Mouse (Mus musculus) frontal cortex, postnatal 25 days (tissue): ENCODE results near the gene Phf2.

Source experiments
- DNase-seq, 2 experiments: peaks; one replicate each; pipeline ENCODE4 v3.0.0; 2022; ENCODE audit warnings: low spot score in 2 of 2

The Phf2 gene

GRCm38 (mm10) chr13:48870771-48871731 lies at the start of gene Phf2:
TSS of gene Phf2 (minus strand) at chr13:48871119.
- DNase-seq: no peak

- DNase-seq: no peak
Measured at GRCm38 (mm10) chr13:48919756-48920415, 49.0 kb upstream of the Phf2 start.

- no peak for DNase-seq
Measured at GRCm38 (mm10) chr13:48917113-48917599, 46.2 kb upstream of the Phf2 start.

- DNase-seq: no peak
Measured at GRCm38 (mm10) chr13:48913680-48914079, 42.8 kb upstream of the Phf2 start.

- no peak for DNase-seq
Measured at GRCm38 (mm10) chr13:48913141-48913540, 42.2 kb upstream of the Phf2 start.

GRCm38 (mm10) chr13:48911426-48911825 lies 40.5 kb upstream of the Phf2 start:
- no peak for DNase-seq

GRCm38 (mm10) chr13:48905458-48905857 lies 34.5 kb upstream of the Phf2 start:
- no peak for DNase-seq

- DNase-seq: no peak
Measured at GRCm38 (mm10) chr13:48895376-48895775, 24.5 kb upstream of the Phf2 start.

- no peak for DNase-seq
Measured at GRCm38 (mm10) chr13:48890260-48890960, 19.5 kb upstream of the Phf2 start.

GRCm38 (mm10) chr13:48878534-48878933 lies 7.6 kb upstream of the Phf2 start:
- DNase-seq: peak; percentile 96 to 97

GRCm38 (mm10) chr13:48877805-48878204 lies 6.9 kb upstream of the Phf2 start:
- no peak for DNase-seq

GRCm38 (mm10) chr13:48872726-48873125 lies 1.8 kb upstream of the Phf2 start:
- DNase-seq: no peak

- no peak for DNase-seq
Measured at GRCm38 (mm10) chr13:48871887-48872606, 1.1 kb upstream of the Phf2 start.

GRCm38 (mm10) chr13:48869950-48870770 lies 759 bp downstream of the Phf2 start:
- DNase-seq: no peak

- no peak for DNase-seq
Measured at GRCm38 (mm10) chr13:48869600-48869949, 1.3 kb downstream of the Phf2 start.

GRCm38 (mm10) chr13:48869088-48869487 lies 1.8 kb downstream of the Phf2 start:
- no peak for DNase-seq

- no peak for DNase-seq
Measured at GRCm38 (mm10) chr13:48864673-48865356, 6.1 kb downstream of the Phf2 start.

- DNase-seq: no peak
Measured at GRCm38 (mm10) chr13:48863556-48863955, 7.4 kb downstream of the Phf2 start.

GRCm38 (mm10) chr13:48861913-48862312 lies 9.0 kb downstream of the Phf2 start:
- DNase-seq: no peak

- DNase-seq: no peak
Measured at GRCm38 (mm10) chr13:48858779-48859178, 12.1 kb downstream of the Phf2 start.
